Mouse (Mus musculus) right cerebral cortex, postnatal 36 days (tissue): ENCODE measurements around the gene 2700049A03Rik.
"Not testable (repeated sequence)": the region's sequence is repeated elsewhere in the genome, so short reads cannot be mapped to it uniquely, and the experiment has no call there.

Source experiments
- DNase-seq, 2 experiments: peaks; one replicate each; pipeline ENCODE4 v3.0.0; 2022; ENCODE audit warnings: low spot score in 2 of 2, mixed read lengths in 1 of 2

Gene 2700049A03Rik

GRCm38 (mm10) chr12:71136130-71136973, at the start of gene 2700049A03Rik, which contains the start of gene Timm9:
TSS of gene 2700049A03Rik (plus strand) at chr12:71136848.
TSS of gene Timm9 (minus strand) at chr12:71136684.
- peak; percentile 69 to 72 for DNase-seq

GRCm38 (mm10) chr12:71104275-71104674, 32.4 kb upstream of the 2700049A03Rik start:
- not testable (repeated sequence) for DNase-seq

GRCm38 (mm10) chr12:71107216-71107771, 29.4 kb upstream of the 2700049A03Rik start:
- DNase-seq: no peak

- DNase-seq: no peak
These were observed 25.3 kb upstream of the 2700049A03Rik start, which contains the start of gene Tomm20l for GRCm38 (mm10) chr12:71111331-71111730. TSS of gene Tomm20l (plus strand) at chr12:71111428.

GRCm38 (mm10) chr12:71113074-71113473, 23.6 kb upstream of the 2700049A03Rik start:
- DNase-seq: no peak

GRCm38 (mm10) chr12:71113675-71114288, 22.9 kb upstream of the 2700049A03Rik start:
- DNase-seq: peak; percentile 62 to 77

GRCm38 (mm10) chr12:71116411-71116810, 20.2 kb upstream of the 2700049A03Rik start:
- no peak for DNase-seq

GRCm38 (mm10) chr12:71122731-71123130, 13.9 kb upstream of the 2700049A03Rik start:
- no peak for DNase-seq

- no peak for DNase-seq
These were observed 13.4 kb upstream of the 2700049A03Rik start for GRCm38 (mm10) chr12:71123286-71123685.

GRCm38 (mm10) chr12:71135581-71135980, 1.1 kb upstream of the 2700049A03Rik start:
- DNase-seq: no peak

GRCm38 (mm10) chr12:71136974-71137491, 385 bp downstream of the 2700049A03Rik start:
- DNase-seq: peak; percentile 43 to 53

- no peak for DNase-seq
These were observed 1.0 kb downstream of the 2700049A03Rik start for GRCm38 (mm10) chr12:71137686-71138085.

GRCm38 (mm10) chr12:71139258-71139828, 2.7 kb downstream of the 2700049A03Rik start:
- no peak for DNase-seq

GRCm38 (mm10) chr12:71141189-71141588, 4.5 kb downstream of the 2700049A03Rik start:
- no peak for DNase-seq

GRCm38 (mm10) chr12:71147641-71148040, 11.0 kb downstream of the 2700049A03Rik start:
- DNase-seq: peak in 1 of 2 experiments; percentile 20

- DNase-seq: no peak
These were observed 12.2 kb downstream of the 2700049A03Rik start for GRCm38 (mm10) chr12:71148801-71149200.

GRCm38 (mm10) chr12:71149456-71149855, 12.8 kb downstream of the 2700049A03Rik start:
- no peak for DNase-seq

GRCm38 (mm10) chr12:71150167-71150566, 13.5 kb downstream of the 2700049A03Rik start:
- no peak for DNase-seq

GRCm38 (mm10) chr12:71154979-71155378, 18.3 kb downstream of the 2700049A03Rik start:
- no peak for DNase-seq

- DNase-seq: no peak
These were observed 21.3 kb downstream of the 2700049A03Rik start for GRCm38 (mm10) chr12:71157974-71158373.

GRCm38 (mm10) chr12:71164410-71164809, 27.8 kb downstream of the 2700049A03Rik start:
- DNase-seq: no peak

GRCm38 (mm10) chr12:71169911-71170310, 33.3 kb downstream of the 2700049A03Rik start:
- no peak for DNase-seq
